Mouse (Mus musculus): ENCODE data around the gene Fam83d. TPM values are rescaled to one million over a fixed set of nuclear protein-coding genes. Genes with fewer than 3 reads are reported as not detected.

Gene Fam83d
- polyA plus RNA-seq (2017; shearing (Covaris generic)), result 1 to 10 TPM; 2.6 to 4.3 TPM

GRCm38 (mm10) chr2:158767742-158768339, at the start of gene Fam83d:
TSS of gene Fam83d (plus strand) at chr2:158768093.

GRCm38 (mm10) chr2:158794494-158795004, 26.7 kb downstream of the Fam83d start, which contains the start of gene Dhx35:
TSS of gene Dhx35 (plus strand) at chr2:158794807.

Other genes with a start within 250 kb of the Fam83d start
- gene Slc32a1, start 157.3 kb upstream of the Fam83d start, polyA plus RNA-seq (2017; shearing (Covaris generic)), result not detected
- 10 to 100 TPM; 31.4 to 37.3 TPM for gene Actr5, start 143.2 kb upstream of the Fam83d start, polyA plus RNA-seq (2017; shearing (Covaris generic))
- gene Ppp1r16b, start 102.7 kb upstream of the Fam83d start, polyA plus RNA-seq (2017; shearing (Covaris generic)), result 10 to 100 TPM; 29.3 to 47.6 TPM
- gene Dhx35, start 26.7 kb downstream of the Fam83d start, polyA plus RNA-seq (2017; shearing (Covaris generic)), result 10 to 100 TPM; 11.4 to 12.4 TPM

All from activated CD4-positive, CD25-positive, alpha-beta regulatory T cell (primary cell).